Mouse (Mus musculus): ENCODE data around the gene Rhebl1. TPM values are rescaled to one million over a fixed set of nuclear protein-coding genes. Genes with fewer than 3 reads are reported as not detected.
A peak's percentile ranks its signal among the peaks of the same experiment; 100 is the strongest.
"Not testable (repeated sequence)": the region's sequence is repeated elsewhere in the genome, so short reads cannot be mapped to it uniquely, and the experiment has no call there.

Rhebl1 gene
- polyA plus RNA-seq, 1 experiment from 2014 or later: 4.2 TPM

GRCm38 (mm10) chr15:98928598-98929240, 34.4 kb upstream of the Rhebl1 start:
- H3K27ac ChIP-seq: peak overlapping the region; percentile 16; the same call in 1 of the 2 replicates
- WGBS (ENCODE audit: insufficient replicate concordance): 17% methylated on average over 13 of the region's 13 CpGs
- no peaks in the 10 kb centered on the region for H3K9me3 ChIP-seq (replicated peaks)
- peaks cover 21% of the 10 kb centered on the region for H3K4me1 ChIP-seq (replicated peaks)
- DNase-seq (no peak), ATAC-seq (ENCODE audit: low read depth) (no peak)
- H3K27me3 ChIP-seq: no peaks in the 10 kb centered on the region
- H3K4me2 ChIP-seq: no peak overlapping the region
- peaks cover 23% of the 10 kb centered on the region for H3K36me3 ChIP-seq
- H3K4me3 ChIP-seq (replicated peaks): no peak overlapping the region
- H3K9ac ChIP-seq: no peak overlapping the region

GRCm38 (mm10) chr15:98927566-98927965, 33.2 kb upstream of the Rhebl1 start:
- peaks cover 25% of the 10 kb centered on the region for H3K4me1 ChIP-seq (replicated peaks)
- no peak overlapping the region for H3K4me2 ChIP-seq
- no peak overlapping the region for H3K4me3 ChIP-seq (replicated peaks)
- 67% methylated on average over 5 of the region's 5 CpGs for WGBS (ENCODE audit: insufficient replicate concordance)
- peaks cover 17% of the 10 kb centered on the region for H3K36me3 ChIP-seq
- H3K27me3 ChIP-seq: no peaks in the 10 kb centered on the region
- DNase-seq (no peak), ATAC-seq (ENCODE audit: low read depth) (no peak)
- H3K27ac ChIP-seq: no peak overlapping the region
- H3K9me3 ChIP-seq (replicated peaks): no peaks in the 10 kb centered on the region
- no peak overlapping the region for H3K9ac ChIP-seq

GRCm38 (mm10) chr15:98924682-98925081, 30.3 kb upstream of the Rhebl1 start:
- no peak overlapping the region for H3K27ac ChIP-seq
- H3K4me3 ChIP-seq (replicated peaks): no peak overlapping the region
- peaks cover 15% of the 10 kb centered on the region for H3K4me1 ChIP-seq (replicated peaks)
- ATAC-seq (ENCODE audit: low read depth) (no peak), DNase-seq (no peak)
- H3K9me3 ChIP-seq (replicated peaks): no peaks in the 10 kb centered on the region
- no peak overlapping the region for H3K9ac ChIP-seq
- no peak overlapping the region for H3K4me2 ChIP-seq
- no peaks in the 10 kb centered on the region for H3K36me3 ChIP-seq
- WGBS (ENCODE audit: insufficient replicate concordance): 45% methylated on average over 3 of the region's 3 CpGs
- H3K27me3 ChIP-seq: no peaks in the 10 kb centered on the region

GRCm38 (mm10) chr15:98923031-98923537, 28.7 kb upstream of the Rhebl1 start:
- Histone ChIP-seq H3K9me3 (replicated peaks) (no peaks in the 10 kb centered on the region), H3K4me3 (replicated peaks) (no peak overlapping the region), H3K9ac (no peak overlapping the region), H3K36me3 (no peaks in the 10 kb centered on the region), H3K4me1 (replicated peaks) (peaks cover 13% of the 10 kb centered on the region), H3K27me3 (no peaks in the 10 kb centered on the region), H3K4me2 (no peak overlapping the region), H3K27ac (no peak overlapping the region)
- ATAC-seq (ENCODE audit: low read depth): no peak
- no peak for DNase-seq
- 56% methylated on average over 2 of the region's 2 CpGs for WGBS (ENCODE audit: insufficient replicate concordance)

- WGBS (ENCODE audit: insufficient replicate concordance): 37% methylated on average over 3 of the region's 3 CpGs
- Histone ChIP-seq H3K4me2 (no peak overlapping the region), H3K27ac (no peak overlapping the region), H3K27me3 (no peaks in the 10 kb centered on the region), H3K9ac (no peak overlapping the region), H3K36me3 (no peaks in the 10 kb centered on the region), H3K4me3 (replicated peaks) (no peak overlapping the region), H3K4me1 (replicated peaks) (peaks cover 13% of the 10 kb centered on the region), H3K9me3 (replicated peaks) (no peaks in the 10 kb centered on the region)
- DNase-seq (no peak), ATAC-seq (ENCODE audit: low read depth) (no peak)
Measured at GRCm38 (mm10) chr15:98922581-98922980, 28.2 kb upstream of the Rhebl1 start.

GRCm38 (mm10) chr15:98921510-98921909, 27.2 kb upstream of the Rhebl1 start:
- Histone ChIP-seq H3K27me3 (no peaks in the 10 kb centered on the region), H3K27ac (no peak overlapping the region), H3K4me3 (replicated peaks) (no peak overlapping the region), H3K4me2 (no peak overlapping the region), H3K4me1 (replicated peaks) (peaks cover 23% of the 10 kb centered on the region), H3K9ac (no peak overlapping the region), H3K9me3 (replicated peaks) (no peaks in the 10 kb centered on the region), H3K36me3 (no peaks in the 10 kb centered on the region)
- no peak for DNase-seq
- no peak for ATAC-seq (ENCODE audit: low read depth)
- WGBS (ENCODE audit: insufficient replicate concordance): 71% methylated on average over 5 of the region's 5 CpGs

GRCm38 (mm10) chr15:98918499-98918895, 24.2 kb upstream of the Rhebl1 start:
- Histone ChIP-seq H3K4me1 (replicated peaks) (peaks cover 32% of the 10 kb centered on the region), H3K4me3 (replicated peaks) (peak overlapping the region; percentile 92), H3K4me2 (peak overlapping the region; percentile 96), H3K27ac (peak overlapping the region; percentile 70), H3K9ac (peak overlapping the region; percentile 64)
- not testable (repeated sequence) for H3K36me3 ChIP-seq; H3K27me3 ChIP-seq; ATAC-seq (ENCODE audit: low read depth); H3K9me3 ChIP-seq (replicated peaks); DNase-seq
- WGBS (ENCODE audit: insufficient replicate concordance): 24% methylated on average over 8 of the region's 8 CpGs

GRCm38 (mm10) chr15:98917538-98918498, 23.5 kb upstream of the Rhebl1 start, which contains the start of gene Lmbr1l:
TSS of gene Lmbr1l (minus strand) at chr15:98918231.
- Histone ChIP-seq H3K27me3 (no peaks in the 10 kb centered on the region), H3K36me3 (no peaks in the 10 kb centered on the region), H3K4me1 (replicated peaks) (peaks cover 29% of the 10 kb centered on the region), H3K9ac (peak within 1 kb of the TSS; percentile 81), H3K27ac (peak within 1 kb of the TSS; percentile 88), H3K4me2 (peak within 1 kb of the TSS; percentile 96), H3K9me3 (replicated peaks) (no peaks in the 10 kb centered on the region), H3K4me3 (replicated peaks) (peak within 1 kb of the TSS; percentile 92)
- peak; percentile 99 for ATAC-seq (ENCODE audit: low read depth)
- WGBS (ENCODE audit: insufficient replicate concordance): under 1% methylated on average over 82 of the region's 82 CpGs
- peak; percentile 99 for DNase-seq

GRCm38 (mm10) chr15:98917091-98917490, 22.8 kb upstream of the Rhebl1 start:
- 0 out of 2 replicates have a peak overlapping the region, but pooled peaks have one; percentile 88 for H3K27ac ChIP-seq

GRCm38 (mm10) chr15:98916016-98916415, 21.7 kb upstream of the Rhebl1 start:
- WGBS (ENCODE audit: insufficient replicate concordance): 85% methylated on average over 4 of the region's 4 CpGs
- H3K27ac ChIP-seq: no peak overlapping the region
- no peaks in the 10 kb centered on the region for H3K9me3 ChIP-seq (replicated peaks)
- peak overlapping the region; percentile 92; the same call in 1 of the 2 replicates for H3K4me3 ChIP-seq (replicated peaks)
- H3K36me3 ChIP-seq: peaks cover 5% of the 10 kb centered on the region; the same call in 1 of the 2 replicates
- no peak overlapping the region for H3K9ac ChIP-seq
- no peak for ATAC-seq (ENCODE audit: low read depth)
- no peak for DNase-seq
- H3K27me3 ChIP-seq: no peaks in the 10 kb centered on the region
- H3K4me1 ChIP-seq (replicated peaks): peaks cover 26% of the 10 kb centered on the region
- peak overlapping the region; percentile 96 for H3K4me2 ChIP-seq

More at GRCm38 (mm10) chr15:98917091-98917490, 22.8 kb upstream of the Rhebl1 start:
- H3K27me3 ChIP-seq: no peaks in the 10 kb centered on the region
- WGBS (ENCODE audit: insufficient replicate concordance): 1% methylated on average over 14 of the region's 14 CpGs
- peaks cover 26% of the 10 kb centered on the region for H3K4me1 ChIP-seq (replicated peaks)
- DNase-seq: no peak
- no peak for ATAC-seq (ENCODE audit: low read depth)
- peak overlapping the region; percentile 92 for H3K4me3 ChIP-seq (replicated peaks)
- H3K4me2 ChIP-seq: peak overlapping the region; percentile 96
- no peaks in the 10 kb centered on the region for H3K9me3 ChIP-seq (replicated peaks)
- peak overlapping the region; percentile 81 for H3K9ac ChIP-seq
- no peaks in the 10 kb centered on the region for H3K36me3 ChIP-seq

- Histone ChIP-seq H3K27ac (no peak overlapping the region), H3K9ac (no peak overlapping the region), H3K9me3 (replicated peaks) (no peaks in the 10 kb centered on the region), H3K36me3 (peaks cover 10% of the 10 kb centered on the region), H3K4me2 (no peak overlapping the region), H3K4me3 (replicated peaks) (no peak overlapping the region), H3K27me3 (no peaks in the 10 kb centered on the region), H3K4me1 (replicated peaks) (peaks cover 26% of the 10 kb centered on the region)
- WGBS (ENCODE audit: insufficient replicate concordance): 71% methylated on average over 6 of the region's 6 CpGs
- no peak for DNase-seq
- no peak for ATAC-seq (ENCODE audit: low read depth)
Measured at GRCm38 (mm10) chr15:98914903-98915302, 20.6 kb upstream of the Rhebl1 start.

Measured in liver, embryonic 13.5 days (tissue).